Mouse (Mus musculus): ENCODE measurements around the gene Cdk11b.
"Not testable (repeated sequence)": the region's sequence is repeated elsewhere in the genome, so short reads cannot be mapped to it uniquely, and the experiment has no call there.

DNA sequence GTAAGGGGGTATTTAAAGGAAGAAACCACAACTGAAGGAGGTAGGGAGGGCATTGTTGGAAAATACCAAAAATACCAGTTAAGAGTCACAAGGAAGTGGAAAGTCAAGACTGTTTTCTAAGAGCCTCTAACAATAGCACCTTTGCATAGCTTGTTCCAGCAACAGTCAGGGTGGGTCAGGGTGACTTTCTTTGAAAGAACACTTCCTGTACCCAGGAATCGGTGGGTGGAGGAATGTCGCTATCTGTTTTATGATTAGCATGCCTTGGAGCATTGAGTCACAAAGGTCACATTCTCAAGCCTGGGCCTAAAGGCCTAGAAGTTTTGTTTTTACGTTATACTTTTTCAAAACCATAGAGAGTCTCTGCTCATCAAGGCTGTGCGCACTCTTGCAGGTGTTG, 63.1 kb downstream of the Cdk11b start:
- not testable (repeated sequence) for TF ChIP-seq CTCF (IDR thresholded peaks at IDR 0.05; ENCODE audit: extremely low read depth, insufficient read length, insufficient replicate concordance, low read depth, low read length); POLR2A (IDR thresholded peaks at IDR 0.05; ENCODE audit: low read depth, low read length)

Data from small intestine, adult 2 months (tissue).